Mouse (Mus musculus) embryonic facial prominence, embryonic 13.5 days (tissue): Measurements from ENCODE around the gene Olfr71. TPM values are rescaled to one million over a fixed set of nuclear protein-coding genes. Genes with fewer than 3 reads are reported as not detected.

ENCODE experiments used
- ATAC-seq: fragments of 200-750 bp; cut with Nextera tagmentation; 2 replicates; pipeline ENCODE4 v1.8.0; 2017; ENCODE audit warnings: low read depth; ENCODE audit not compliant: insufficient number of reproducible peaks, insufficient read depth, low FRiP score, low TSS enrichment
- H3K27ac ChIP-seq: fragments of 300-500 bp; sonication (generic); 2 replicates; pipeline ENCODE4 v1.5.1; 2015; ENCODE audit warnings: moderate library complexity, mild to moderate bottlenecking, inconsistent platforms
- H3K27me3 ChIP-seq: fragments of 300-500 bp; sonication (generic); 2 replicates; pipeline ENCODE4 v1.6.1; 2015; ENCODE audit warnings: mild to moderate bottlenecking, inconsistent platforms
- H3K36me3 ChIP-seq: fragments of 300-500 bp; sonication (generic); 2 replicates; pipeline ENCODE4 v1.6.1; 2015; ENCODE audit warnings: mild to moderate bottlenecking, inconsistent platforms
- H3K4me1 ChIP-seq: fragments of 300-500 bp; sonication (generic); 2 replicates; pipeline ENCODE4 v1.6.1; 2015; ENCODE audit warnings: inconsistent platforms
- H3K4me2 ChIP-seq: fragments of 300-500 bp; sonication (generic); 2 replicates; pipeline ENCODE4 v1.6.1; 2015; ENCODE audit warnings: moderate library complexity, mild to moderate bottlenecking, inconsistent platforms
- H3K4me3 ChIP-seq: fragments of 300-500 bp; sonication (generic); 2 replicates; pipeline ENCODE4 v1.5.1; 2015; ENCODE audit warnings: mild to moderate bottlenecking, inconsistent platforms
- H3K9ac ChIP-seq: fragments of 300-500 bp; sonication (generic); 2 replicates; pipeline ENCODE4 v1.6.1; 2015; ENCODE audit warnings: mild to moderate bottlenecking, inconsistent platforms
- H3K9me3 ChIP-seq: fragments of 300-500 bp; sonication (generic); 2 replicates; pipeline ENCODE4 v1.6.1; 2016; ENCODE audit warnings: inconsistent platforms
- WGBS: fragments of 180-500 bp; shearing (Covaris S2); methylation state at CpG from one replicate; pipeline ENCODE4 v1.1.7; 2015; ENCODE audit warnings: mixed read lengths; 5-methylcytosine and 5-hydroxymethylcytosine counted together
- polyA plus RNA-seq: library from polyadenylated mRNA; unstranded; fragments of >200 nt; fragmentation: Nextera tagmentation; extraction: Ambion mirVana; gene quantifications from 2 replicates; pipeline ENCODE4 v1.2.1, GENCODE M21; 2015

Gene Olfr71
- polyA plus RNA-seq, result not detected in 2 replicates

- no peak within 1 kb of the TSS for H3K4me3 ChIP-seq
- peaks cover 3% of the 10 kb centered on the region; the same call in 1 of the 2 replicates for H3K4me1 ChIP-seq
- no peak within 1 kb of the TSS for H3K27ac ChIP-seq
- no peaks in the 10 kb centered on the region for H3K9me3 ChIP-seq
- no peak for ATAC-seq
- H3K27me3 ChIP-seq, result no peaks in the 10 kb centered on the region; the same call in 1 of the 2 replicates
- H3K4me2 ChIP-seq, result no peak within 1 kb of the TSS
- WGBS, result 72% methylated on average over 6 of the region's 6 CpGs
- H3K36me3 ChIP-seq, result no peaks in the 10 kb centered on the region
- no peak within 1 kb of the TSS for H3K9ac ChIP-seq
These were observed at the start of gene Olfr71 for GRCm38 (mm10) chr4:43709869-43710268. Olfr71 (minus strand) TSS chr4:43710255.

- H3K27me3 ChIP-seq, result no peaks in the 10 kb centered on the region
- 77% methylated on average over 6 of the region's 6 CpGs for WGBS
- H3K9ac ChIP-seq, result no peak overlapping the region
- no peak overlapping the region for H3K4me2 ChIP-seq
- H3K27ac ChIP-seq, result no peak overlapping the region
- no peak overlapping the region for H3K4me3 ChIP-seq
- no peaks in the 10 kb centered on the region for H3K9me3 ChIP-seq
- no peak for ATAC-seq
- H3K4me1 ChIP-seq, result peaks cover 13% of the 10 kb centered on the region
- no peaks in the 10 kb centered on the region for H3K36me3 ChIP-seq
These were observed 47.2 kb upstream of the Olfr71 start for GRCm38 (mm10) chr4:43757213-43757612.

GRCm38 (mm10) chr4:43745187-43745586, 35.1 kb upstream of the Olfr71 start:
- no peaks in the 10 kb centered on the region for H3K27me3 ChIP-seq
- ATAC-seq, result no peak
- 15% methylated on average over 6 of the region's 6 CpGs for WGBS

GRCm38 (mm10) chr4:43743099-43743498, 33.0 kb upstream of the Olfr71 start:
- no peak overlapping the region for H3K27ac ChIP-seq
- H3K4me2 ChIP-seq, result no peak overlapping the region
- WGBS, result 33% methylated on average over 1 of the region's 1 CpGs
- H3K9ac ChIP-seq, result no peak overlapping the region
- ATAC-seq, result no peak
- no peaks in the 10 kb centered on the region for H3K9me3 ChIP-seq
- H3K36me3 ChIP-seq, result no peaks in the 10 kb centered on the region
- no peaks in the 10 kb centered on the region for H3K27me3 ChIP-seq
- no peak overlapping the region for H3K4me3 ChIP-seq
- peaks cover 3% of the 10 kb centered on the region; the same call in 1 of the 2 replicates for H3K4me1 ChIP-seq

More at GRCm38 (mm10) chr4:43745187-43745586, 35.1 kb upstream of the Olfr71 start:
- H3K27ac ChIP-seq, result no peak overlapping the region
- H3K4me3 ChIP-seq, result no peak overlapping the region
- no peak overlapping the region for H3K4me2 ChIP-seq
- H3K9me3 ChIP-seq, result no peaks in the 10 kb centered on the region
- H3K36me3 ChIP-seq, result no peaks in the 10 kb centered on the region
- no peak overlapping the region for H3K9ac ChIP-seq
- peaks cover 3% of the 10 kb centered on the region; the same call in 1 of the 2 replicates for H3K4me1 ChIP-seq

GRCm38 (mm10) chr4:43742637-43743036, 32.6 kb upstream of the Olfr71 start:
- Histone ChIP-seq H3K4me2 (no peak overlapping the region), H3K27me3 (no peaks in the 10 kb centered on the region), H3K4me3 (no peak overlapping the region), H3K4me1 (peaks cover 3% of the 10 kb centered on the region; the same call in 1 of the 2 replicates), H3K9ac (no peak overlapping the region), H3K27ac (no peak overlapping the region), H3K36me3 (no peaks in the 10 kb centered on the region), H3K9me3 (no peaks in the 10 kb centered on the region)
- ATAC-seq, result no peak
- 17% methylated on average over 4 of the region's 4 CpGs for WGBS

GRCm38 (mm10) chr4:43741526-43741925, 31.5 kb upstream of the Olfr71 start:
- no peak overlapping the region for H3K4me3 ChIP-seq
- H3K9ac ChIP-seq, result no peak overlapping the region
- no peaks in the 10 kb centered on the region for H3K9me3 ChIP-seq
- WGBS, result 60% methylated on average over 5 of the region's 5 CpGs
- H3K4me1 ChIP-seq, result peaks cover 3% of the 10 kb centered on the region; the same call in 1 of the 2 replicates
- no peak overlapping the region for H3K4me2 ChIP-seq
- H3K27me3 ChIP-seq, result no peaks in the 10 kb centered on the region
- ATAC-seq, result no peak
- H3K27ac ChIP-seq, result no peak overlapping the region
- H3K36me3 ChIP-seq, result no peaks in the 10 kb centered on the region

GRCm38 (mm10) chr4:43738989-43739674, 29.1 kb upstream of the Olfr71 start:
- no peaks in the 10 kb centered on the region for H3K27me3 ChIP-seq
- no peak overlapping the region for H3K4me3 ChIP-seq
- H3K27ac ChIP-seq, result no peak overlapping the region
- no peak overlapping the region for H3K4me2 ChIP-seq
- 73% methylated on average over 8 of the region's 8 CpGs for WGBS
- no peak for ATAC-seq
- H3K9ac ChIP-seq, result no peak overlapping the region
- peaks cover 7% of the 10 kb centered on the region; the same call in 1 of the 2 replicates for H3K4me1 ChIP-seq
- no peaks in the 10 kb centered on the region for H3K36me3 ChIP-seq
- H3K9me3 ChIP-seq, result no peaks in the 10 kb centered on the region

- Histone ChIP-seq H3K9ac (no peak overlapping the region), H3K36me3 (no peaks in the 10 kb centered on the region), H3K9me3 (no peaks in the 10 kb centered on the region), H3K27me3 (no peaks in the 10 kb centered on the region), H3K4me2 (no peak overlapping the region), H3K27ac (no peak overlapping the region), H3K4me3 (no peak overlapping the region), H3K4me1 (peaks cover 5% of the 10 kb centered on the region; the same call in 1 of the 2 replicates)
- WGBS, result 47% methylated on average over 6 of the region's 6 CpGs
- ATAC-seq, result no peak
These were observed 27.1 kb upstream of the Olfr71 start for GRCm38 (mm10) chr4:43737144-43737543.

- Histone ChIP-seq H3K9me3 (no peaks in the 10 kb centered on the region), H3K4me2 (no peak overlapping the region), H3K4me1 (0 out of 2 replicates have a peak, but pooled peaks cover 4% of the 10 kb centered on the region), H3K9ac (no peak overlapping the region), H3K27ac (no peak overlapping the region), H3K27me3 (no peaks in the 10 kb centered on the region), H3K36me3 (no peaks in the 10 kb centered on the region), H3K4me3 (no peak overlapping the region)
- 84% methylated on average over 5 of the region's 5 CpGs for WGBS
- ATAC-seq, result no peak
These were observed 23.1 kb upstream of the Olfr71 start for GRCm38 (mm10) chr4:43733186-43733585.

- no peak overlapping the region for H3K9ac ChIP-seq
- H3K27me3 ChIP-seq, result no peaks in the 10 kb centered on the region
- H3K4me2 ChIP-seq, result no peak overlapping the region
- WGBS, result 35% methylated on average over 1 of the region's 1 CpGs
- no peak overlapping the region for H3K27ac ChIP-seq
- no peaks in the 10 kb centered on the region for H3K36me3 ChIP-seq
- ATAC-seq, result no peak
- no peaks in the 10 kb centered on the region for H3K9me3 ChIP-seq
- no peak overlapping the region for H3K4me3 ChIP-seq
- peaks cover 9% of the 10 kb centered on the region; the same call in 1 of the 2 replicates for H3K4me1 ChIP-seq
These were observed 22.1 kb upstream of the Olfr71 start for GRCm38 (mm10) chr4:43732171-43732570.

- Histone ChIP-seq H3K4me2 (no peak overlapping the region), H3K9ac (no peak overlapping the region), H3K36me3 (no peaks in the 10 kb centered on the region), H3K27me3 (no peaks in the 10 kb centered on the region), H3K27ac (no peak overlapping the region), H3K9me3 (no peaks in the 10 kb centered on the region), H3K4me3 (no peak overlapping the region), H3K4me1 (peaks cover 17% of the 10 kb centered on the region)
- no peak for ATAC-seq
- 73% methylated on average over 21 of the region's 21 CpGs for WGBS
These were observed 20.8 kb upstream of the Olfr71 start for GRCm38 (mm10) chr4:43730750-43731297.
